Mouse (Mus musculus): ENCODE measurements around the gene Sprr2a2.
"Not testable (repeated sequence)": the region's sequence is repeated elsewhere in the genome, so short reads cannot be mapped to it uniquely, and the experiment has no call there.

GRCm38 (mm10) chr3:92227410-92227809 lies 11.7 kb downstream of the Sprr2a2 start:
- TF ChIP-seq POLR2A (IDR thresholded peaks at IDR 0.05; ENCODE audit: low read depth, low read length); CTCF (conservative IDR thresholded peaks at IDR 0.05; ENCODE audit: insufficient read depth, insufficient read length, low read depth, low read length): not testable (repeated sequence)
